Mouse (Mus musculus) MEL (cell line): Measurements from ENCODE around the gene Gipc3. TPM values are rescaled to one million over a fixed set of nuclear protein-coding genes. Genes with fewer than 3 reads are reported as not detected.

ENCODE experiments used
- DNase-seq: peaks from one replicate; pipeline ENCODE4 v3.0.0; 2011; ENCODE audit warnings: low read depth, low spot score
- H3K27ac ChIP-seq: 2 replicates; pipeline ENCODE4 v1.5.1; 2012; ENCODE audit warnings: low read depth, mild to moderate bottlenecking, control low read depth, low read length, moderate library complexity; ENCODE audit not compliant: control insufficient read depth
- H3K27me3 ChIP-seq, 2 experiments: fragments of 150-350 bp in 1 of 2; sonication (generic) in 1 of 2; 2 replicates each; pipeline ENCODE4 v1.6.1; 2012; ENCODE audit warnings: low read length in 2 of 2, mild to moderate bottlenecking in 2 of 2, improper control_type of control experiment in 1 of 2, moderate library complexity in 1 of 2; ENCODE audit not compliant: insufficient read depth in 2 of 2, control insufficient read depth in 1 of 2
- H3K36me3 ChIP-seq, 2 experiments: 2 replicates each; pipeline ENCODE4 v1.6.1; 2012 to 2014; ENCODE audit warnings: low read length in 2 of 2, improper control_type of control experiment in 1 of 2, inconsistent platforms in 1 of 2, mild to moderate bottlenecking in 1 of 2; ENCODE audit not compliant: insufficient read depth in 2 of 2, control insufficient read depth in 1 of 2
- H3K4me1 ChIP-seq, 2 experiments: fragments of 150-350 bp in 1 of 2; sonication (generic) in 1 of 2; 2 replicates each; pipeline ENCODE4 v1.6.1; 2012; ENCODE audit warnings: low read length in 2 of 2, improper control_type of control experiment in 1 of 2, mild to moderate bottlenecking in 1 of 2; ENCODE audit not compliant: insufficient read depth in 2 of 2, control insufficient read depth in 1 of 2
- H3K4me3 ChIP-seq, 2 experiments: fragments of 150-350 bp in 1 of 2; sonication (generic) in 1 of 2; 2 replicates each; pipeline ENCODE4 v1.5.1; 2012; ENCODE audit warnings: low read depth in 2 of 2, low read length in 2 of 2, mild to moderate bottlenecking in 2 of 2, moderate library complexity in 2 of 2, control low read depth in 1 of 2, improper control_type of control experiment in 1 of 2; ENCODE audit not compliant: control insufficient read depth in 1 of 2, insufficient read depth in 1 of 2
- H3K79me2 ChIP-seq: 2 replicates; pipeline ENCODE4 v1.6.1; 2012; ENCODE audit warnings: mild to moderate bottlenecking, low read length, moderate library complexity; ENCODE audit not compliant: control insufficient read depth, poor library complexity, insufficient read depth
- H3K9ac ChIP-seq: 2 replicates; pipeline ENCODE4 v1.6.1; 2012; ENCODE audit warnings: low read depth, mild to moderate bottlenecking, control low read depth, low read length, moderate library complexity; ENCODE audit not compliant: control insufficient read depth, poor library complexity, severe bottlenecking
- H3K9me3 ChIP-seq: fragments of 150-350 bp; sonication (generic); replicated peaks from 2 replicates; pipeline ENCODE4 v1.6.1; 2012; ENCODE audit warnings: mild to moderate bottlenecking, low read length, improper control_type of control experiment, moderate library complexity; ENCODE audit not compliant: insufficient read depth
- BHLHE40 ChIP-seq: IDR thresholded peaks from 2 replicates; pipeline ENCODE4 v1.6.1; 2012; ENCODE audit warnings: low read depth, mild to moderate bottlenecking, inconsistent platforms, low read length, improper control_type of control experiment, borderline replicate concordance
- CTCF ChIP-seq, 3 experiments: IDR thresholded peaks in 2 of 3; conservative IDR thresholded peaks in 1 of 3; 2 replicates each; pipeline ENCODE4 v1.5.1; 2011 to 2012; ENCODE audit warnings: low read length in 3 of 3, low read depth in 2 of 3, mild to moderate bottlenecking in 2 of 3, improper control_type of control experiment in 1 of 3, inconsistent platforms in 1 of 3, mixed read lengths in 1 of 3, moderate library complexity in 1 of 3; ENCODE audit not compliant: control insufficient read depth in 1 of 3, insufficient read depth in 1 of 3, poor library complexity in 1 of 3, severe bottlenecking in 1 of 3
- EP300 ChIP-seq, 2 experiments: IDR thresholded peaks; 2 replicates each; pipeline ENCODE4 v1.6.1; 2011; ENCODE audit warnings: improper control_type of control experiment in 2 of 2, low read length in 2 of 2, low read depth in 1 of 2, mild to moderate bottlenecking in 1 of 2
- ETS1 ChIP-seq: IDR thresholded peaks from 2 replicates; pipeline ENCODE4 v1.6.1; 2012; ENCODE audit warnings: low read depth, mild to moderate bottlenecking, inconsistent platforms, low read length, improper control_type of control experiment, moderate library complexity
- GATA1 ChIP-seq: IDR thresholded peaks from 2 replicates; pipeline ENCODE4 v1.6.1; 2011; ENCODE audit warnings: low read depth, low read length, improper control_type of control experiment
- HCFC1 ChIP-seq: IDR thresholded peaks from 2 replicates; pipeline ENCODE4 v1.6.1; 2012; ENCODE audit warnings: low read depth, mild to moderate bottlenecking, inconsistent platforms, low read length, improper control_type of control experiment, moderate library complexity
- JUND ChIP-seq: IDR thresholded peaks from 2 replicates; pipeline ENCODE4 v1.6.1; 2011; ENCODE audit warnings: low read depth, mild to moderate bottlenecking, improper control_type of control experiment, low read length
- KAT2A ChIP-seq: conservative IDR thresholded peaks from 2 replicates; pipeline ENCODE4 v1.6.1; 2012; ENCODE audit warnings: low read depth, low read length, improper control_type of control experiment, inconsistent platforms
- MAFK ChIP-seq: IDR thresholded peaks from 2 replicates; pipeline ENCODE4 v1.6.1; 2011; ENCODE audit warnings: low read depth, mild to moderate bottlenecking, low read length, improper control_type of control experiment, borderline replicate concordance
- MAX ChIP-seq: IDR thresholded peaks from 2 replicates; pipeline ENCODE4 v1.6.1; 2011; ENCODE audit warnings: low read length, improper control_type of control experiment
- MAZ ChIP-seq: IDR thresholded peaks from 2 replicates; pipeline ENCODE4 v1.6.1; 2012; ENCODE audit warnings: low read depth, mild to moderate bottlenecking, inconsistent platforms, low read length, improper control_type of control experiment
- MEF2A ChIP-seq: IDR thresholded peaks from 2 replicates; pipeline ENCODE4 v1.6.1; 2014; ENCODE audit warnings: low read depth, mild to moderate bottlenecking, inconsistent platforms, low read length, improper control_type of control experiment; ENCODE audit not compliant: poor library complexity, insufficient replicate concordance, severe bottlenecking; ENCODE audit errors: extremely low read depth
- MXI1 ChIP-seq: IDR thresholded peaks from 2 replicates; pipeline ENCODE4 v1.6.1; 2011; ENCODE audit warnings: mild to moderate bottlenecking, low read depth, low read length, improper control_type of control experiment
- MYB ChIP-seq: IDR thresholded peaks from 2 replicates; pipeline ENCODE4 v1.6.1; 2011; ENCODE audit warnings: mild to moderate bottlenecking, low read depth, low read length, improper control_type of control experiment
- MYC ChIP-seq: IDR thresholded peaks from 2 replicates; pipeline ENCODE4 v1.6.1; 2011; ENCODE audit warnings: low read depth, mild to moderate bottlenecking, low read length, improper control_type of control experiment, moderate library complexity
- NELFE ChIP-seq: IDR thresholded peaks from 2 replicates; pipeline ENCODE4 v1.6.1; 2011; ENCODE audit warnings: low read depth, low read length, improper control_type of control experiment
- RAD21 ChIP-seq: IDR thresholded peaks from 2 replicates; pipeline ENCODE4 v1.6.1; 2011; ENCODE audit warnings: mild to moderate bottlenecking, low read depth, low read length, improper control_type of control experiment
- RCOR1 ChIP-seq: IDR thresholded peaks from 2 replicates; pipeline ENCODE4 v1.6.1; 2012; ENCODE audit warnings: low read depth, mild to moderate bottlenecking, inconsistent platforms, low read length, improper control_type of control experiment
- SIN3A ChIP-seq: IDR thresholded peaks from 2 replicates; pipeline ENCODE4 v1.6.1; 2012; ENCODE audit warnings: low read length, improper control_type of control experiment, inconsistent platforms
- SMC3 ChIP-seq: IDR thresholded peaks from 2 replicates; pipeline ENCODE4 v1.6.1; 2011; ENCODE audit warnings: low read depth, low read length, improper control_type of control experiment
- TAL1 ChIP-seq: IDR thresholded peaks from 2 replicates; pipeline ENCODE4 v1.6.1; 2012; ENCODE audit warnings: mild to moderate bottlenecking, inconsistent platforms, low read length, moderate library complexity, mixed read lengths
- TBP ChIP-seq: IDR thresholded peaks from 2 replicates; pipeline ENCODE4 v1.8.0; 2011; ENCODE audit warnings: low read depth, low read length, improper control_type of control experiment
- TCF12 ChIP-seq: IDR thresholded peaks from 2 replicates; pipeline ENCODE4 v1.6.1; 2014; ENCODE audit warnings: low read depth, mild to moderate bottlenecking, inconsistent platforms, low read length, improper control_type of control experiment, moderate library complexity
- USF1 ChIP-seq: IDR thresholded peaks from 2 replicates; pipeline ENCODE4 v1.6.1; 2014; ENCODE audit warnings: low read depth, mild to moderate bottlenecking, inconsistent platforms, low read length, improper control_type of control experiment, moderate library complexity
- USF2 ChIP-seq, 2 experiments: IDR thresholded peaks; 2 replicates each; pipeline ENCODE4 v1.6.1; 2011 to 2012; ENCODE audit warnings: improper control_type of control experiment in 2 of 2, low read length in 2 of 2, borderline replicate concordance in 1 of 2, inconsistent platforms in 1 of 2, low read depth in 1 of 2, mild to moderate bottlenecking in 1 of 2; ENCODE audit not compliant: insufficient read depth in 1 of 2
- ZC3H11A ChIP-seq: IDR thresholded peaks from 2 replicates; pipeline ENCODE4 v1.6.1; 2012; ENCODE audit warnings: low read depth, mild to moderate bottlenecking, inconsistent platforms, low read length, improper control_type of control experiment
- ZNF384 ChIP-seq: IDR thresholded peaks from 2 replicates; pipeline ENCODE4 v1.6.1; 2012; ENCODE audit warnings: low read depth, mild to moderate bottlenecking, inconsistent platforms, low read length, improper control_type of control experiment
- polyA plus RNA-seq, 2 experiments: library from polyadenylated mRNA; stranded (reverse) in 1 of 2; unstranded in 1 of 2; fragments of >175 nt in 1 of 2; fragments of >200 nt in 1 of 2; gene quantifications; 2 replicates each; pipeline versions ENCODE4 v1.2.1 to v1.2.4; 2012; ENCODE audit warnings: low replicate concordance in 2 of 2, low read depth in 1 of 2; ENCODE audit not compliant: insufficient read length in 2 of 2, insufficient read depth in 1 of 2, missing spikeins in 1 of 2
- total RNA-seq: library from RNA; depleted of rRNA; stranded (reverse); fragments of 300-350 nt; gene quantifications from 2 replicates; pipeline ENCODE4 v1.2.3, GENCODE M21; 2012

Gipc3 gene
- total and polyA plus RNA-seq, 3 experiments = not detected

GRCm38 (mm10) chr10:81289278-81289677, 53.8 kb downstream of the Gipc3 start:
- peaks cover 0 to 20% of the 10 kb centered on the region in 2 experiments; a peak in 2 of 4 replicates for H3K36me3 ChIP-seq
- peaks cover 12% of the 10 kb centered on the region for H3K79me2 ChIP-seq
- peak; percentile 28; the same call in 1 of the 2 replicates for TF ChIP-seq SIN3A
- TF ChIP-seq MYC = no peak
- no peak for TF ChIP-seq MAFK
- no peak for TF ChIP-seq MXI1
- no peak for TF ChIP-seq GATA1
- peak; percentile 48 for TF ChIP-seq RAD21
- peak; percentile 86 for TF ChIP-seq SMC3
- no peak for TF ChIP-seq NELFE
- TF ChIP-seq TAL1 = no peak
- TF ChIP-seq TCF12 = no peak
- peak; percentile 49; the same call in 1 of the 2 replicates for TF ChIP-seq MAZ
- no peak for TF ChIP-seq MYB
- no peak for TF ChIP-seq HCFC1
- no peak for TF ChIP-seq EP300 (IDR thresholded peaks at IDR 0.05; ENCODE audit: low read depth in 1 of 2, low read length in 2 of 2)
- peak; percentile 83 to 95 (median 89) for TF ChIP-seq CTCF (IDR thresholded peaks at IDR 0.05 in 2 of 3, conservative IDR thresholded peaks at IDR 0.05 in 1 of 3; ENCODE audit: control insufficient read depth in 1 of 3, insufficient read depth in 1 of 3, low read depth in 2 of 3, low read length in 3 of 3, poor library complexity in 1 of 3, severe bottlenecking in 1 of 3)
- TF ChIP-seq USF2 (IDR thresholded peaks at IDR 0.05; ENCODE audit: borderline replicate concordance in 1 of 2, insufficient read depth in 1 of 2, low read depth in 1 of 2, low read length in 2 of 2) = no peak
- peak; percentile 46; the same call in 1 of the 2 replicates for TF ChIP-seq ZC3H11A
- TF ChIP-seq USF1 = no peak
- TF ChIP-seq RCOR1 = no peak
- H3K4me1 ChIP-seq = peaks cover 9 to 27% of the 10 kb centered on the region in 2 experiments
- H3K9me3 ChIP-seq = no peaks in the 10 kb centered on the region
- H3K9ac ChIP-seq = no peak overlapping the region
- peak; percentile 75 for DNase-seq
- H3K27ac ChIP-seq = no peak overlapping the region
- H3K4me3 ChIP-seq = no peak overlapping the region
- no peaks in the 10 kb centered on the region for H3K27me3 ChIP-seq

- Histone ChIP-seq H3K4me1 (peaks cover 9 to 21% of the 10 kb centered on the region in 2 experiments), H3K27ac (no peak overlapping the region), H3K36me3 (peaks cover 0 to 16% of the 10 kb centered on the region in 2 experiments; a peak in 2 of 4 replicates), H3K9me3 (no peaks in the 10 kb centered on the region), H3K9ac (no peak overlapping the region), H3K4me3 (no peak overlapping the region), H3K79me2 (peaks cover 5% of the 10 kb centered on the region), H3K27me3 (no peaks in the 10 kb centered on the region)
- peak; percentile 65 for DNase-seq
- TF ChIP-seq RAD21 = peak; percentile 11
- peak; percentile 63 to 83 (median 65) for TF ChIP-seq CTCF (IDR thresholded peaks at IDR 0.05 in 2 of 3, conservative IDR thresholded peaks at IDR 0.05 in 1 of 3; ENCODE audit: control insufficient read depth in 1 of 3, insufficient read depth in 1 of 3, low read depth in 2 of 3, low read length in 3 of 3, poor library complexity in 1 of 3, severe bottlenecking in 1 of 3)
- TF ChIP-seq MXI1 = no peak
- TF ChIP-seq BHLHE40 = no peak
- TF ChIP-seq ETS1 = no peak
- TF ChIP-seq USF1 = no peak
- TF ChIP-seq ZNF384 = no peak
- no peak for TF ChIP-seq JUND
- peak; percentile 22; the same call in 1 of the 2 replicates for TF ChIP-seq MAX
- TF ChIP-seq RCOR1 = no peak
- no peak for TF ChIP-seq GATA1
- TF ChIP-seq SMC3 = peak; percentile 14; the same call in 1 of the 2 replicates
- no peak for TF ChIP-seq TBP
- TF ChIP-seq KAT2A = no peak
- TF ChIP-seq MEF2A = no peak
- TF ChIP-seq MAZ = no peak
Measured at GRCm38 (mm10) chr10:81288601-81289000, 54.5 kb downstream of the Gipc3 start.
